Mouse (Mus musculus): ENCODE data around the gene Sla2. TPM values are rescaled to one million over a fixed set of nuclear protein-coding genes. Genes with fewer than 3 reads are reported as not detected.
A peak's percentile ranks its signal among the peaks of the same experiment; 100 is the strongest.
"Not testable (repeated sequence)": the region's sequence is repeated elsewhere in the genome, so short reads cannot be mapped to it uniquely, and the experiment has no call there.

Sla2 gene
- polyA plus RNA-seq, 1 experiment from 2014 or later = 0.22 TPM

DNA sequence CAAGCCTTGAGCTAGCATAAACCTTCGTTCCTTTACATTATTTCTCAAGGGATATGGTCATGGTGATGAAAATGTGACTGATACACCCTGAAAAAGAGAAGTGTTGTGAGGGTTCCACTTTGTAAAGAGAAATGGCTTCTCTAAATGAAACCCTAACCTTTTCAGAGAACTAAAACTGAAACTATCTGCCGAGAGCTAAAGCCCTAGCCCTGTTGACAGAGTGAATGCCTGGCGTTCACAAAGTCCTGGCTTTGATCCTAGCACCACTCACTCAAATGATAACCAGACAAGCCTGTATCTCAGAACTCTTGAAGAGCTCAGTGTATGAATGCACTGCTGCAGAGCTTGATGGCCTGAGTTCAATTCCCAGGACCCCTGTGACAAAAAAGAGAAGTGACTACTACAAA is 29.6 kb downstream of the Sla2 start:
- H3K9me3 ChIP-seq (ENCODE audit: control insufficient read depth, low read depth, low read length) = no peaks in the 10 kb centered on the region
- peaks cover 9% of the 10 kb centered on the region for H3K36me3 ChIP-seq (ENCODE audit: control insufficient read depth, insufficient read depth, low read length)
- no peak overlapping the region for H3K4me3 ChIP-seq (ENCODE audit: low read depth, low read length)
- H3K4me1 ChIP-seq (ENCODE audit: control insufficient read depth, insufficient read depth, low read length) = peaks cover 8% of the 10 kb centered on the region; the same call in 1 of the 2 replicates
- no peak overlapping the region for H3K9ac ChIP-seq (replicated peaks; ENCODE audit: low read depth, low read length)
- no peak for ATAC-seq (ENCODE audit: insufficient number of reproducible peaks, insufficient read depth, low FRiP score, low read depth)
- 58% methylated on average over 3 of the region's 3 CpGs for WGBS
- no peak overlapping the region for H3K4me2 ChIP-seq (replicated peaks; ENCODE audit: low read depth, low read length)
- no peaks in the 10 kb centered on the region for H3K27me3 ChIP-seq (ENCODE audit: control insufficient read depth, insufficient read depth, low read length)
- no peak overlapping the region; the same call in 1 of the 2 replicates for H3K27ac ChIP-seq (ENCODE audit: low read length)

DNA sequence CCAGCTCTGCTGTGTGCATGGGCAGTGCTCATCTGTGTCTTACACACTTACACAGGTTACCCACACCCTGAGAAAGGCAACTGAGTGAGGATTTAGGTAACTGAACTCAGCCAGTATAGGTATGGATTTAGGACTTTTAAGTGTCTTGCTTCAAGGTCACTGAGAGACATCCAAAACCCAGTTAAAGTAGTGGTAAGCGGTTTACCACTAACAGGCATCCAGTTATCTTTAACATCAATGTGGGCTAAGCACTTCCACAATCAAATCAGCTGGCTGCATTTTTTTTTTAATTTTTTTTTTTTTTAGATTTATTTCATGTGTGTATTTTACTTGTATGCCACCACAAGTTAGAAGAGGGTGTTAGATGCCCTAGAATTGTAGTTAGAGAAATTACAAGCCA is 30.7 kb downstream of the Sla2 start:
- WGBS = 94% methylated on average over 1 of the region's 1 CpGs
- no peaks in the 10 kb centered on the region for H3K27me3 ChIP-seq (ENCODE audit: control insufficient read depth, insufficient read depth, low read length)
- H3K9ac ChIP-seq (replicated peaks; ENCODE audit: low read depth, low read length) = no peak overlapping the region
- peaks cover 18% of the 10 kb centered on the region for H3K36me3 ChIP-seq (ENCODE audit: control insufficient read depth, insufficient read depth, low read length)
- no peaks in the 10 kb centered on the region for H3K9me3 ChIP-seq (ENCODE audit: control insufficient read depth, low read depth, low read length)
- peaks cover 4% of the 10 kb centered on the region; the same call in 1 of the 2 replicates for H3K4me1 ChIP-seq (ENCODE audit: control insufficient read depth, insufficient read depth, low read length)
- H3K4me3 ChIP-seq (ENCODE audit: low read depth, low read length) = no peak overlapping the region
- no peak overlapping the region for H3K4me2 ChIP-seq (replicated peaks; ENCODE audit: low read depth, low read length)
- H3K27ac ChIP-seq (ENCODE audit: low read length) = no peak overlapping the region
- no peak for ATAC-seq (ENCODE audit: insufficient number of reproducible peaks, insufficient read depth, low FRiP score, low read depth)

DNA sequence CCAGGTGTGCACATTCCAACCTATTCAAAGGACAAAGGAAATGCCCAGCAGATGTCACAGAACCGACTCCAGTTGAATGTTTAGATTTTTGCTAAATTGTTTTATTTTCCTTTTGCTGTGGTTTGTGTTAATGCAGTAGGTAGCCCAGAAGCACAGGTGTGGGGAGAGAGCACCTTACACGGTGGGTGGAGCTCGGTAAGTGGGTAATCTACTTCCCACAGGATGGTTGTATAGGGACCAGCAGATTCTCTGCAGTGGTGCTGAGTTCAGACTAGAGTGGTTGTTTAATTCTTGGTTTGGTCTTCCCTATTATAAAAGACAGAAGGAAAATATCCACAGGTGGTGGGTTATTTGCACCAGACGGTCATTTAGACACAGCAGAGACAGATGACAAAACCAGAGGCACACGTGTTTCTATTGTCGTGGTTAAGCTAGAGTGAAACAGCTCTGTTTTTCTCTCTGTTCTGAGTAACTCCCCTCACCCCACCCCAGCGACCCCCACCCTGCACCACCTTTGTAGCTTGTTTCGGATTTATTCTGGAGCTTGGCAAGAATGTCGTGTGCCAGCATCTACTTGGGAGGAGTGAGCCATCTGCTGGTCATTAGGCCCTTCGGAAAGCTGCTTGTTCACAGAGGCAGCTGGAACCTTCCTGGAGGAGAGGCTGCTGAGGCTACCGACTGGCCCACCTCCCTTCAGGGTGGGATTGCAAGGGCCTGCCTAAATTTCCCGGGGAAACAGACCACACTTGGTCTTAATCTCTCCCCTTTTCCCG is 32.8 kb downstream of the Sla2 start:
- not testable (repeated sequence) for H3K4me3 ChIP-seq (ENCODE audit: low read depth, low read length); H3K27me3 ChIP-seq (ENCODE audit: control insufficient read depth, insufficient read depth, low read length); H3K27ac ChIP-seq (ENCODE audit: low read length); H3K4me2 ChIP-seq (replicated peaks; ENCODE audit: low read depth, low read length); H3K9ac ChIP-seq (replicated peaks; ENCODE audit: low read depth, low read length); H3K9me3 ChIP-seq (ENCODE audit: control insufficient read depth, low read depth, low read length); H3K4me1 ChIP-seq (ENCODE audit: control insufficient read depth, insufficient read depth, low read length); ATAC-seq (ENCODE audit: insufficient number of reproducible peaks, insufficient read depth, low FRiP score, low read depth)
- peaks cover 36% of the 10 kb centered on the region for H3K36me3 ChIP-seq (ENCODE audit: control insufficient read depth, insufficient read depth, low read length)
- WGBS = 44% methylated on average over 13 of the region's 13 CpGs

DNA sequence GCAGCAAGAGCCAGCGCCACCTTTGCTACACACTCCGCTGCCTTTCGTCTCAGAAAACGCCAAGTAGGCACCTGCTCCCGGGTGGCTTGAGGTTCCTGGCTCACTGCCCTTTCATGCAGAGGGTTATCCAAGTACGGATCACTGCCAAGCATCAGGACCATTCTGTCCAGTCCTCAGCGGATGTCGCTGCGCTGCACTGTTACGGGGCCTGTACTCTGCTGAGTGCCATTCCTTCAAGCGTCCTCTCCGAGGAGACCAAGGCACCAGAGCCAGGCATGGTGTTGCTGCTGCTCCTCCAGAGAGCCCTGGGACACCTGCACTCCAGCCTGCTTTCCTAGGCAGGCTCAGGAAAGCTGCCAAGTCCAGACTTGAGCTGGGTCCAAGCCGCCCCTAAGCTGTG is 33.4 kb downstream of the Sla2 start:
- H3K27ac ChIP-seq (ENCODE audit: low read length); ATAC-seq (ENCODE audit: insufficient number of reproducible peaks, insufficient read depth, low FRiP score, low read depth); H3K4me1 ChIP-seq (ENCODE audit: control insufficient read depth, insufficient read depth, low read length); H3K27me3 ChIP-seq (ENCODE audit: control insufficient read depth, insufficient read depth, low read length); H3K9ac ChIP-seq (replicated peaks; ENCODE audit: low read depth, low read length); H3K9me3 ChIP-seq (ENCODE audit: control insufficient read depth, low read depth, low read length); H3K4me3 ChIP-seq (ENCODE audit: low read depth, low read length); H3K4me2 ChIP-seq (replicated peaks; ENCODE audit: low read depth, low read length): not testable (repeated sequence)
- peaks cover 41% of the 10 kb centered on the region for H3K36me3 ChIP-seq (ENCODE audit: control insufficient read depth, insufficient read depth, low read length)
- 81% methylated on average over 8 of the region's 13 CpGs for WGBS

GRCm38 (mm10) chr2:156850505-156850904 is 36.5 kb downstream of the Sla2 start:
- Histone ChIP-seq H3K4me2 (replicated peaks; ENCODE audit: low read depth, low read length) (no peak overlapping the region), H3K9ac (replicated peaks; ENCODE audit: low read depth, low read length) (no peak overlapping the region), H3K4me1 (ENCODE audit: control insufficient read depth, insufficient read depth, low read length) (peaks cover 7% of the 10 kb centered on the region; the same call in 1 of the 2 replicates), H3K27me3 (ENCODE audit: control insufficient read depth, insufficient read depth, low read length) (no peaks in the 10 kb centered on the region), H3K36me3 (ENCODE audit: control insufficient read depth, insufficient read depth, low read length) (peaks cover 62% of the 10 kb centered on the region), H3K27ac (ENCODE audit: low read length) (no peak overlapping the region), H3K4me3 (ENCODE audit: low read depth, low read length) (no peak overlapping the region), H3K9me3 (ENCODE audit: control insufficient read depth, low read depth, low read length) (no peaks in the 10 kb centered on the region)
- WGBS = 86% methylated on average over 5 of the region's 5 CpGs
- ATAC-seq (ENCODE audit: insufficient number of reproducible peaks, insufficient read depth, low FRiP score, low read depth) = no peak

GRCm38 (mm10) chr2:156848526-156849182 is 38.3 kb downstream of the Sla2 start:
- H3K27me3 ChIP-seq (ENCODE audit: control insufficient read depth, insufficient read depth, low read length) = no peaks in the 10 kb centered on the region
- H3K27ac ChIP-seq (ENCODE audit: low read length) = no peak overlapping the region
- ATAC-seq (ENCODE audit: insufficient number of reproducible peaks, insufficient read depth, low FRiP score, low read depth) = no peak
- peaks cover 26% of the 10 kb centered on the region for H3K4me1 ChIP-seq (ENCODE audit: control insufficient read depth, insufficient read depth, low read length)
- H3K9ac ChIP-seq (replicated peaks; ENCODE audit: low read depth, low read length) = no peak overlapping the region
- 85% methylated on average over 6 of the region's 6 CpGs for WGBS
- H3K9me3 ChIP-seq (ENCODE audit: control insufficient read depth, low read depth, low read length) = no peaks in the 10 kb centered on the region
- no peak overlapping the region for H3K4me2 ChIP-seq (replicated peaks; ENCODE audit: low read depth, low read length)
- peaks cover 73% of the 10 kb centered on the region for H3K36me3 ChIP-seq (ENCODE audit: control insufficient read depth, insufficient read depth, low read length)
- no peak overlapping the region for H3K4me3 ChIP-seq (ENCODE audit: low read depth, low read length)

DNA sequence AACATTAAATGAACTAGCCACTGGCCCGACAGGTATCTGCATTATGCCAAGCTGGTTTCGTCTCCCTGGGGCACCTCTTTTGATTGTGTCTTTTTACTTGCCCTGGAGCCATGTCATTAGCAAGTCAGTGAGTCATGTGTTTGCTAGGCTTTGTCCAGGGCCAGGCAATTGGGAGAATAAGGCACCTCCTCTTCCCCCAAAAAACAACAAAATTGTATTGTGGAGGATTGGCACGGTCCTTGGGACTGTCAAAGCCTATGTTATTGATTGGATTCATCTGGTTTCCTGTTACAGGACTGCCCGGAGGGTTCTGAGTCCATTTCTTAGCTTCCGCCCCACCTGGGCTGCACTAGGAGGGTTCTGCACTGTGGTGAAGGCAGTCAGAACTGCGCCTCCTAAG is 39.3 kb downstream of the Sla2 start:
- WGBS = 59% methylated on average over 6 of the region's 6 CpGs
- H3K4me3 ChIP-seq (ENCODE audit: low read depth, low read length) = no peak overlapping the region
- H3K27me3 ChIP-seq (ENCODE audit: control insufficient read depth, insufficient read depth, low read length) = no peaks in the 10 kb centered on the region
- ATAC-seq (ENCODE audit: insufficient number of reproducible peaks, insufficient read depth, low FRiP score, low read depth) = no peak
- H3K9me3 ChIP-seq (ENCODE audit: control insufficient read depth, low read depth, low read length) = no peaks in the 10 kb centered on the region
- peaks cover 73% of the 10 kb centered on the region for H3K36me3 ChIP-seq (ENCODE audit: control insufficient read depth, insufficient read depth, low read length)
- no peak overlapping the region for H3K27ac ChIP-seq (ENCODE audit: low read length)
- no peak overlapping the region for H3K4me2 ChIP-seq (replicated peaks; ENCODE audit: low read depth, low read length)
- peaks cover 36% of the 10 kb centered on the region for H3K4me1 ChIP-seq (ENCODE audit: control insufficient read depth, insufficient read depth, low read length)
- H3K9ac ChIP-seq (replicated peaks; ENCODE audit: low read depth, low read length) = no peak overlapping the region

- ATAC-seq (ENCODE audit: insufficient number of reproducible peaks, insufficient read depth, low FRiP score, low read depth) = no peak
- Histone ChIP-seq H3K9me3 (ENCODE audit: control insufficient read depth, low read depth, low read length) (no peaks in the 10 kb centered on the region), H3K9ac (replicated peaks; ENCODE audit: low read depth, low read length) (no peak overlapping the region), H3K36me3 (ENCODE audit: control insufficient read depth, insufficient read depth, low read length) (peaks cover 48% of the 10 kb centered on the region), H3K4me3 (ENCODE audit: low read depth, low read length) (no peak overlapping the region), H3K27ac (ENCODE audit: low read length) (peak overlapping the region; percentile 74), H3K4me1 (ENCODE audit: control insufficient read depth, insufficient read depth, low read length) (peaks cover 48% of the 10 kb centered on the region), H3K27me3 (ENCODE audit: control insufficient read depth, insufficient read depth, low read length) (no peaks in the 10 kb centered on the region), H3K4me2 (replicated peaks; ENCODE audit: low read depth, low read length) (peak overlapping the region; percentile 0; the same call in 1 of the 2 replicates)
- 44% methylated on average over 10 of the region's 10 CpGs for WGBS
These were observed 42.3 kb downstream of the Sla2 start for GRCm38 (mm10) chr2:156844715-156845114.

Measured in stomach, embryonic 14.5 days (tissue).